Mouse (Mus musculus): ENCODE results near the gene Ptgr2.
A peak's percentile ranks its signal among the peaks of the same experiment; 100 is the strongest.
"Not testable (repeated sequence)": the region's sequence is repeated elsewhere in the genome, so short reads cannot be mapped to it uniquely, and the experiment has no call there.

Ptgr2 gene

DNA sequence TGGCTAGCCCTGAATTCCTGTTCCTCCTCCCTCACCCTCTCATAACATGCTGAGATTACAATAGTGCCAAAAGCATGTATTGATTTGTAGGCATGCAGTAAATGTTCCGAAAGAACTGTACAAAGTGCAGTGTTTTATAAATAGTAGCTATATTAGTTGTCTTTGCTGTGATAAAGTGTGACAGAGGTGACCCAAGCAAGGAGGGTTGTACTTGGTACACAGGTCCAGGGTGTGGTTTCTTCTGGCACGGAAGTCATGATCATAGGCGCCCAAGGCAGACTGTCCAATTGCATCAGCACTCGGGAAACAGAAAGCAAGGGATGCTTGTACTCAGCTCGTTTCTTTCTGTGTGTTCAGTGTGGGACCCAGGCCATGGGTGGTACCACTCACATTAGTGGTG, 19.1 kb downstream of the Ptgr2 start:
- no peak for DNase-seq (ENCODE audit: low read depth, low spot score)

GRCm38 (mm10) chr12:84304554-84304953, 19.5 kb downstream of the Ptgr2 start:
- DNase-seq (ENCODE audit: low read depth, low spot score) = no peak

DNA sequence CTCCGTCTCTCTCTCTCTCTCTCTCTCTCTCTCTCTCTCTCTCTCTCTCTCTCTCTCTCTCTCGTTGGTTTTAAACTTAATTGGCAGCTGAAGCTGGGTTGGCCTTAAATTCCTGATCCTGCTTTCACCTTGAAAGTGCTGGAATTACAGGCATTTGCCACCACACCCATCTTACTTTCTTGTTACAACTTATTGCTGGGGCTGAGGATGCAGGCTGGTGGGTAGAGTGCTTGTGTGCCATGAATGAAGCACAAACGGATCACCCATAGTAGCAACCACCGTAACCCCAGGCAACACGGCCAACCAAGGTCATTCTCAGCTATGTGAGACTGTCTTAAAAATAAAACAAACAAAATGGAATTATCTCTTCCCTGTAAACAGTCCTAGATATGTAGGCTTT, 26.3 kb downstream of the Ptgr2 start:
- no peak for DNase-seq (ENCODE audit: low read depth, low spot score)

DNA sequence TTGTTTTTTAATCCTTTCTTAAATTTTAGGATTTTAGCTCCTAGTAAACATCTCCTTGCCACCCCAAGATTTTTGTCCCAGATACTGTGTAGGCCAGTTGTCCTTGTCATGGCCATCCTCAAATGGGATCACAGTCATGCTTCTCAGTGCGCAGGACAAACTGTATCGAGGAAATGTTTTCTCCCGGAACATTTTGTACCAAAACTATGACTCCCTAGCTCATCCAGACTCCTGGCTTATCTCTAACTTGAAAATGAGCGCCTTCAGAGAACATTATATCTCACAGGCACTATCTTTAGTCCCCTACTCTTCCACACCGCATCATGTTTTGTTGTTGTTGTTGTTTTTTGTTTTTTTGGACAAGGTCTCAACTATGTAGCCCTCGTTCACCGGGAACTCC, 31.0 kb downstream of the Ptgr2 start:
- DNase-seq (ENCODE audit: low read depth, low spot score) = no peak

DNA sequence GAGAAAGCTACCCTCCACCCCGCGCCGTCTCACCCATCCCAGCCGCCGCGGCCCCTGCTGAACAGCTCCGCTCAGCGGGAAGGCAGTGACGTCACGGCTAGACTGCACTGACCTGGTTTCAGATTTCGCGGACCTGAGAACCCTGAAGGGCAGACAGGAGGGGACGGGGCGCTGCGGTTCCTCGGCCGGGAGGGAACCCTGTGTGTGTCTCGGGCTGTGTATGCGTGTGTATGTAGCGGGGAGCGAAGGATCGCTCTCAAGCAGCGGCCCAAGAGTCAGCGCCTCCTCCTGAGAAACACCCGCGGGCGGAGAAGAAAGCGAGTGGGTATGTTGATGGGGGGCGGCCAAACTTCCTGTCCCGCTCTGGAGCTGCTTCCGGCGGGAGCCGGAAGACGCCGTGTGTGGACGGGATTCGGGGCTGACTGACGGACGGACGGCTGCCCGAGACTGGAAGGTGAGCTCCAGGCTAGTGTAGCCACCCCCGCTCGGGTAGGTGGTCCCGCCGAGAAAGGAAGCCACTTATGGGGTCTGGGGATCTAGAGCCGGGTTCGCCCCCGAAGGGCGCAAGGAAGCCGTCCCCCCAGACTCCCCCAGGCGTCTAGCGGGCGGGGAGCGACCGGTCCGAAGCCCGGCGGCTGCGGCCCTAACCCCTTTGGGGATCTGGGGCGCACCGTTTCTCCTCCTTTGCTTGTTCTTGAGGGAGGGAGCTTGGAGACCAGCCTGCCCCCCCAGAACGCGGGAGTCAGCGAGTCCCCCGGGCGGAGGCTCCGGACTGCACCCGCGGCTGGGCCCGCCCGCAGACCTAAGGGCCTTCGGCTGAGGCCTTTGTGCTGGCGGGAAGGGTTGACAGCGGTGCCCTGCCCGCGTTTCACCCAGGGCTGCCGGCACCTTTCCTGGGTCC, 31.9 kb downstream of the Ptgr2 start, which contains the start of gene Zfp410:
TSS of gene Zfp410 (plus strand) at position 132 of the 901 bp plus-strand sequence.
- DNase-seq (ENCODE audit: low read depth, low spot score) = peak; percentile 75

GRCm38 (mm10) chr12:84327111-84327512, 42.1 kb downstream of the Ptgr2 start:
- no peak for DNase-seq (ENCODE audit: low read depth, low spot score)

DNA sequence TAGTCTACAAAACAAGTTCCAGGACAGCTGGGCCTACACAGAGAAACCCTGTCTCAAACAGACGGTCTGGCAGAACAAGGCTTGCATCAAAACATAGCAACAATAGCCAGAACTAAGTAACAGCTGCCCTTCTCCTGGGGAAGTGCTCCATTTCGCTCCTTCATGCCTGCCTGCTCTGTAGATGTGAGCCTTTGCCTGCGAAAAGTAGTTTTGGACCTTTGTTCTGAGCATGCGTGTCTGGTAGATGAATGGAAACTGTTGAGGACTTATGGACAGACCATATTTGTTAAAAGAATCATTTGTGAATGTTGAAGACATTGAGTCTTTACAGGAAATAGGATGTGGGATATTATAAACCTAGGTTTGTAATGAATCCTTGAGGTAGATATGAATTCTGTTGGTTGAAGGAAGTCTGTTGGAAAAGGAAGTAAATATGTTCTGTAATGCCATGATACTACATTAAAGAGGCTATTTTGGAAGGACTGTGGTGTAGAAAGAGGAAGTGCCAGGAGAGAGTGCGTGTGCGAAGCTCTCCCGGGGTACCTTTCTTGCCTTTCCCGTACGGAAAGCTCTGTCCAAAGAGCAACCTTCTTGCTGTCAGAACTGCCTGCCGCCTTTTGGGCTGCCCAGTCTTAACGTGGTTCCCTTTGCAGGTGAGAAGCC, 52.1 kb downstream of the Ptgr2 start:
- DNase-seq (ENCODE audit: low read depth, low spot score) = no peak

DNA sequence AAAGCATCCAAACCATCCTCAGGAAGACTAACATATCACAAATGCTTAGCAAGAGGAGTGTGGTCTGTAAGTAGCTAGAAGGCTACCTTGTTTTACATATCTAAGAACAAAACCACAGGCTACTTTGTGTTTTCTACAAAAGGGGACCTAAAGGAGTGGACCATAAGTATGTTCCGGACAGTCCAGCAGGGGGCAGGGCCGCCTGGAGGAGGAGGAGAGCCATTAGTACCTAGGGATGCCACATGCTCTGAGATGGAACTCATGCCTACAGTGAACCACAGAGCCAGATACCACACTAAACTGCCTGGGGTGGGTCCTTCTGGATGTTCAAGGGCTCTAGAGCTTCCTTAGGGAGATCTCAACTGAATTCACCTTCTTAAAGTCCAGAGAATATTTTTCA, 62.2 kb downstream of the Ptgr2 start:
- no peak for DNase-seq (ENCODE audit: low read depth, low spot score)

DNA sequence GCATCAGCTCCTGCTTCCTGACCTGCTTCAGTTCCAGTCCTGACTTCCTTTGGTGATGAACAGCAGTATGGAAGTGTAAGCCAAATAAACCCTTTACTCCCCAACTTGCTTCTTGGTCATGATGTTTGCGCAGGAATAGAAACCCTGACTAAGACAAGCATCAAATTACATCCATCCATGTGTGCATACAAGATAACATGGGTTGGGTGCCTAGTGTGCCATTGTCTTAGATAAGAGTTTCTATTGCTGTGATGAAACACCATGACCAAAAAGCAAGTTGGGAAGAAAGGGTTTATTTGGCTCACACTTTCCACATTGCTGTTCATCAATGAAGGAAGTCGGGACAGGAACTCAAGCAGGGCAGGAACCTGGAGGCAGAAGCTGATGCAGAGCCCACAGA, 73.7 kb downstream of the Ptgr2 start:
- DNase-seq (ENCODE audit: low read depth, low spot score) = not testable (repeated sequence)

DNA sequence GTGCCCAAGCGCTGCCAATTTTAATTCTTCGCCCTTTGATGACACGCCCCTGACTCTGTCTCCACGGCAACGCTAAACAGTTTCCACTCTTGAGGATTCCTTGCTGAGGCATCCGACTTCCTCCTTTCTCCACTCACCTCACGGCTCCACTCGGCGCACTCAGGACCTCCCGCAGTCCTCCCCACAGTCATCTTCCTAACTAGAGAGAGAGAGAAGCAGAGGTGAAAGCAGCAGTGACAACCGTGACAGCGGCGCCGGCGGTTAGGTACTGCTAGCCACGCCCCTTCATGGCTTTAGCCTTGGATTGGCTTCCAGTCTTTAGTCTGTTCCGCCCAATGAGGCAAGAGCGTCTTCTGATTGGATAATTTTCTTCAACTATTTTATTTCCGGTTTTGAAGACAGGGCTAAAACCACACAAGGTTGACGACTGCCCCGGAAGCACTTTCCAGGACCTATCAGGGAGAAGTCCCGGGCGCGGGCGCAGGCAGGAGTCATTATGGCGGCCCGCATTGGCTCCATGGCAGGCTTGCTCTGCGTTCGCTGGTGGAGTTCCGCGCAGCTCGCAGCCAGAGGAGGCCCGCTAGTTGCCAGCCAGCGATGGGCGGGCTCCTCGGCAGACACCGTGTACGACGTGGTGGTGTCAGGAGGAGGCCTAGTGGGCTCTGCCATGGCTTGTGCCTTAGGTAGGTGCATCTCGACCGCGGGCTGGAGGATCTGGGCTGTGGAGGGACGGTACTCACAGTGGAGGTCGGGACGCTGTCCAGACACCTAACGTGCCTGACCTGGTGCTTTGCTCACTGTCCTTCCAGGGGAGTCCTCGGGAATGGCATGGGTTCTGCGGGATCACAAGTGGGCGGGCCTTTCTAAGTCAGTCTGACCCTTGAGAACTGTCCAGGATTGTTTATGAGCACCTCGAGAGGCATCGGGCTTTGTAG, 76.8 kb downstream of the Ptgr2 start, which contains the start of the genes Coq6 and Fam161b:
TSS of gene Coq6 (plus strand) at position 103 of the 935 bp plus-strand sequence.
TSS of gene Fam161b (minus strand) at position 279 of the 935 bp plus-strand sequence.
- DNase-seq (ENCODE audit: low read depth, low spot score) = peak; percentile 99

DNA sequence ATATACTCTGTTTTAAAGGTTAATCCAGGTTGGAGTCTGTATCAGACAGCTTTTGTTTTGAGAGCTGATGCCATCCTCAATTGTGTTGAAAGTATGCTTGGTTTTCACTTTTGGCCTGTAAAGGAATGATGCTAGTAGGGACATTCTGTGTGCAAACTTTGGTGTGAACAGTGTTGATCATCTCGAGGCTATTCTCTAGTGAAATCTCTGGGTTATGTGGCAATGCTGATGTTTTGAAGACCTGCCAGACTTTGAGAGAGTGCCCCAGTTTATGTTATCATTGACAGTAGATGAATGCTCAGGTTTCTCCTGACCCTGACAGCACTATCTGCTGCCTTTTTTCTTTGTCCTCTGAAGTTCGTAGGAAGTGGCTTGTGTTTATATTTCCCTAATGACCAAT, 77.8 kb downstream of the Ptgr2 start:
- DNase-seq (ENCODE audit: low read depth, low spot score) = no peak

GRCm38 (mm10) chr12:84364291-84364690, 79.3 kb downstream of the Ptgr2 start:
- no peak for DNase-seq (ENCODE audit: low read depth, low spot score)

GRCm38 (mm10) chr12:84365137-84365536, 80.1 kb downstream of the Ptgr2 start:
- no peak for DNase-seq (ENCODE audit: low read depth, low spot score)

All from telencephalon, adult 2 months (tissue).